Mouse (Mus musculus): Measurements from ENCODE around the gene Fbxl15. TPM values are rescaled to one million over a fixed set of nuclear protein-coding genes. Genes with fewer than 3 reads are reported as not detected.
A peak's percentile ranks its signal among the peaks of the same experiment; 100 is the strongest.

The Fbxl15 gene
- total and polyA plus RNA-seq, 3 experiments = 6.7 to 41.6 (median 12.1) TPM

- DNase-seq = no peak
These were observed 20.1 kb downstream of the Fbxl15 start for GRCm38 (mm10) chr19:46347936-46348668.

DNA sequence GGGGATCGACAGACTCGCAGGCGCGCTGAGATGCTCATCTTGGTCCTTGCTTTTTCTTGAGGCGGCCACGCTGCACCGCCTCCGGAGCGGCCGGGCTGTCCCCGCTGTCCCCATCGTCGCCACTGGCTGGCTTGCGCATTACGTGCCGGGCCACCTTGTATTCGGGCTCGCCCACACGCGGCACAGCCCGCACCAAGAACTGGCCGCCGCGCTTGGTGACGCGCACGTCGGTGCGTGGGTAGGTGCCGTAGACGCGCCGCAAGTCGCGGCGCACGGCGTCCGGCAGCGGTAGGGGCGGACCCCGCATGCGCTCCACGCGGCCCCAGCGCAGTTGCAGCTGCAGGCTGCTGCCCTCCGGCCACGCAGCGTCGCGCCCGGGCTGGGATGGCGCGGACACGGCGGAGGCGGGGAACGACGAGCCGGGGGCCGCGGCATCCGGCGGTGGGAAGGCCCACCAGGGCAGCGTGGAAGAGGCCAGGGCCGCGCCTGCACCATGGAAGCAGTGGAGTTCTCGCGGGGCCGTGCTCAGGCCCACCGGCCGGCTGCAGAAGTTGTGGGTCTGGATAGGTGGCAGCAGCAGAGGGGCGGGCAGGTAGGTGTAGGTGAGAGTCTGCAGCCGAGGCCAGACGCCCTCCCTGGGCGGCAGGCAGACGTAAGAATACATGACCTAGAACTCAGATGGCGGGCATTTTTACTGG lies 20.9 kb downstream of the Fbxl15 start:
- peak; percentile 91 for DNase-seq

DNA sequence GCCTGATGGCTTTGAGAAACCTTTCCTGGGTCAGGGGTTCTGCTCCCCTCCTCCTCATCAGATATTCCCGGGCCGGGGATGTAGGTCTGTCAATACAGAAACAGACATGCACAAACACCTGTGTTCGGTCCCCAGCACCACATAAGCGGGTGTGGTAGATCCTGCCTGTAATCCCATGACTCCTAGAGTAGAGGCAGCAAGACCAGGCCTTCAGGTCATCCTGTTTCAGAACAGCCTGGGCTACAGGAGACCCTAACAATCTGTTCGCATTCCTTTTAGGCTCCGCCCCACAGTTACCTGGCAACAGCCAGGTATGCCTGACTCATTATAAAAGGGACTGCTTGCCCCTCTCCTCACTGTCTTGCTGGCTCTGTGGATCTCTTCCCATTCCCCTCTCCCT lies 21.6 kb downstream of the Fbxl15 start:
- no peak for DNase-seq

DNA sequence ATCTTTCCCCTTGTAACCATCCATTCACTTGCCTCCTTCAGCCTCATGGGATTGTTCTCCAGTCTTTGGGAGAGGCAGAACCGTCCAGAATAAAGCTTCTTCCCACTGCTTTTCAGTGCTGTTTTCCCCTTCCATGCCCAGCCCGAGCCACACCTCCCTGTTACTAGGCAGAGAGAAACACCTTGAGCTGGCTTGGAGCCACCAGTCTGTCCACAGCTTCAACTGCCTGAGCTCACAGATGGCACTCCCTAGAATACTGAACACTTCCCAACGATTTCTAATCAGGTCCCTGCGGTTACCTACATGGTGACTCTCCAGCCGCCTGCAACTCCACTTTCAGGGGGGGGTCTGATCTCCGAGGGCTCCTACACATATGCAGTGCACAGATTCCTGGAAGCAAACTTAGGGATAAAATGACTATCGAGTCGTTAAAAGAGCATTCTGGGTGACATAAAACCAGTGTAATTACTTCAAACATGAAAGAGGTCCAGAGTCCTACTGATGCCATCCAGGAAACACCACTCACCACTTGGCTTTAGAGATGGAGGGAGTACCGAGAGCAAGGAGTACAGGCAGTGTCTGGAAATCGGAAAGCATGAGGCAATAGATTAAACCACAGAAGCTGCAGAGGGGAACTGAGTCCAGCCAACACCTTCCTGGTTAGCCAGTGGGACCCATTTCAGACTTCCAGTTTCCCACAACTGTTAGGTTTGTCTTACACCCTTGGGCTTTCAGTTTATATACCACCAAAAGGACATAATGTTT lies 22.4 kb downstream of the Fbxl15 start, which contains the start of gene 2310034G01Rik:
TSS of gene 2310034G01Rik (minus strand) at position 135 of the 765 bp plus-strand sequence.
- no peak for DNase-seq

DNA sequence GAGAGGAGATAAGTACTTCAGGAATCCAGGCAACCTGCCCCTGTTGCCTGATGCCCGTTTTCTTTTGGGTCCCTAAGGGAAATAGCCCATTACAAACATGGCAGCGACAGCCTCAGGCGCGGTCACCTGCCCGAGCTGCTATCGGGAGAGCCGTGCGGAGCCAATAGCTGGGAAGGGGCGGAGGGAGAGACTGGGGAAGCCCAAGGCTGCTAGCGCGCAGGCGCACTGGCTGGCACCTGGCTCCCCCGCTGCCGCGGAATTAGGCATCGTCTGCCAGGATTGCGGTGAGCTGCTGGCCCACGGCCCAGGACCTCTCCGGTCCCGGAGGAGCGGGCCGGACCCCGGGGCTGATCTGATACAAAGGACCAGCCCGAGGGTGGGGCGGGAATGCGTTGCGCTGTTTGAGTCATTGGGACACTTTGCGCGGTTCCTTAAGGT lies 28.7 kb downstream of the Fbxl15 start:
- DNase-seq = peak; percentile 93

GRCm38 (mm10) chr19:46357344-46358280 lies 29.6 kb downstream of the Fbxl15 start:
- DNase-seq = no peak

DNA sequence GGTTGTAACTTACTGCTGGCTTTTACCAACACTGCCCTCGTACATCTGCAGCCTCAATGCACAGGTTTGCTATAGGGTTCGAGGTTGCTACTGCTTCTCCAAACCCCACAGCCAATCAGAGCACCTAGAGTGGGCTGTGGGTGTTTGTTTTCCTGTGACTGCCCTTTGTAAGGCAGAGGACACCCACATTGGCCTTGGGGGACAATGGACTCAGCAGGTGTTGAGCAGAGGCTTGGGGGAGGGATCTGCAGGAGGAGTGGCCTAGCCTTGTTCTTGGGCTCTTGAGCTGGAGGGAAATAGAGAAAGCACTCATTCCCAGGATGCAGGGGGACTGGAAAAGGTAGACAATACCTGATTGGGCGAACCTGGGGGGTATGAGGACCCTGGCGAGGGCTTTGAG lies 30.4 kb downstream of the Fbxl15 start:
- DNase-seq = no peak

DNA sequence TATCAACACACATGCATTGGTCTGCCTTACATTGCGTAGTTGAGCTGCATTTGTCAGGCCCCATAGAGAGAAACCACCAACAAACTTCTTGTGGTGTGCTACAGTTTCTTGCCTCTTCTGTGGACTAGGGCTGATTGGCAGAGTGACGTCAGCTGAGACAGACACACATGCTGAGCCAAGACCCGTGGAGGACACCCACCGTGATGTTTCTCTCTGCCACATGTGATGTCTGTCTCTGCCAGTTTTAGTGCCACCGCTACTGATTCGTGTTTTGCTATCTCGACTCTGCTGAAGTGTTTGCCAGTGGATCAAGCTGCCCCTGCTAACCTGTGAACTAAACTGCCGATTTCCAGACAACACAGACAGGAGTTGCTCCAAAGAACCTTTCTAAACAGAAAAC lies 34.1 kb downstream of the Fbxl15 start:
- DNase-seq = no peak

DNA sequence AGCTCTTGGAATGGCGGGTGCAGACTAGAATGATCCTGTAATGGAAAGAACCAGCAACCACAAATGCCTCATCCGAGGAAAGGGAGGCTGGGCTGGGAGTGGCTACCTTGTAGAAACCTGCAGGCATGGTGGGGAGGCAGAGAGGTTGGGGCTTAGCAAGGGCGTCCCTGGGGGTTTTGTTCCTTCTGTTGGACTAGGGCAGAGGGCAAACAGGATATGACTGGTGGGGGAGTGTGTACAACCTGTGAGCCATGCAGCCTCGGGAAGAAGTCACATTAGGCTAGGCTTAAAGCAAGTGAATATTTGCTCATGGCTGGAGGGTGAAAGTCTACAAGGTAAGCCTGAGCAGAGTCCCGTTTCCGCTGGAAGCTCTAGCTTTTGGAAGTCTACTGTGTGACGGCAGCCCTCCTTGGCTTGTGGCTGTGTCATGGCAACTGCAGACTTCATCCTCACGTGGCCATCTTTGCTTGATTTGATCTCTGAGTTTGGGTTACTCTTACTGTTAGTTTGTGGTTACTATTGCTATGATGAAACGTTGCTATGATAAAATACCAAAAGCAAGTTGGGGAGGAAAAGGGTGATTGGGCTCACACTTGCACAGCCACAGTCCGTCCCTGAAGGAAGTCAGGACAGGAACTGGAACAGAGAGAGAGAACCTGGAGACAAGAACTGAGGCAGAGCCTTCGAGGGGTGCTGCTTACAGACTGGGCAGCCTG lies 35.5 kb downstream of the Fbxl15 start:
- no peak for DNase-seq

DNA sequence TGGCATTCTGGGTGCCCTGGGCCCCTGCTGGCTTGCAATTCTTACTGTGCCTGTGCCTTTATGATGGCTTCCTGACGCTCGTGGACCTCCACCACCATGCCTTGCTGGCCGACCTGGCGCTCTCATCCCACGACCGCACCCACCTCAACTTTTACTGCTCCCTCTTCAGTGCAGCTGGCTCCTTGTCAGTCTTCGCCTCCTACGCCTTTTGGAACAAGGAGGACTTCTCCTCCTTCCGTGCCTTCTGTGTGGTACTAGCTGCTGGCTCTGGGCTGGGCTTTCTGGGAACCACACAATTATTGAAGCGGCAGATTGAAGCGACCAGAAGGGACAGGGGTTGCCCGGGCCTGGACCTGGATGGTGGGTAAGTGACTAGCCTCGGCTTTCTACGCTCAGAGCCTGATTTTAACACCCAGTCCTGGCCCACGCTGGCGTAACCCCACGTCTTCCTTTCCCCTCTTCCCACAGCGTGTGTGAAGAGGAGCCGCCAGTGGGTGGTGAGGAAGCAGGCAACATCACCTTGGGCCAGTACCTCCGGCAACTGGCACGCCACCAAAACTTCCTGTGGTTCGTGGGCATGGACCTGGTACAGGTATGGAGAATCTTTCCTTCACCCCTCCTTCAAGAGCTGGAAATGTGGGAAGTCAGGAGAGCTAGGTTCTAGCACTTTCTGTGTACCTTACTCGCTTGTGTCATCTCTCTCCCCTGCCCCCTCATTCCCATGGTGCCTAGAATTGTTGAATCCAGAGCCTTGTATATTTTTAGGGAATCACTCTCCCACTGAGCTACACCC lies 40.0 kb downstream of the Fbxl15 start:
- DNase-seq = no peak

DNA sequence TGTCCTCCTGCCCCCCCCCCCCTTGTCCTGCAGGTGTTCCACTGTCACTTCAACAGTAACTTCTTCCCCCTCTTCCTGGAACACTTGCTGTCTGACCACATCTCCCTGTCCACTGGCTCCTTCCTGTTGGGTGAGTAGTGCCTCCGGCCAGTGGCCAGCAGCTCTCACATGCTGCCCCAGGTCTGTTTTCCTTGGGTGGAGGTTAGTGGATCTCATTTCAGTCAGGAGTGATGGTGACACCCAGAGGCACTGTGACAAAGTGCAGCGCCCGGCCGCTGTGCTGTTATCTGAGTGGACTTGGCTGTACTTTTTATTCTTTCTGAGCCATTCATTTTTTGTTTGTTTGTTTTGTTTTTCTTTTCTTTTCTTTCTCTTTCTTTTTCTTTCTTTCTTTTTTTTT lies 41.2 kb downstream of the Fbxl15 start:
- peak; percentile 75 for DNase-seq

GRCm38 (mm10) chr19:46374477-46375088 lies 46.6 kb downstream of the Fbxl15 start:
- DNase-seq = no peak

GRCm38 (mm10) chr19:46375489-46375888 lies 47.5 kb downstream of the Fbxl15 start:
- DNase-seq = no peak

DNA sequence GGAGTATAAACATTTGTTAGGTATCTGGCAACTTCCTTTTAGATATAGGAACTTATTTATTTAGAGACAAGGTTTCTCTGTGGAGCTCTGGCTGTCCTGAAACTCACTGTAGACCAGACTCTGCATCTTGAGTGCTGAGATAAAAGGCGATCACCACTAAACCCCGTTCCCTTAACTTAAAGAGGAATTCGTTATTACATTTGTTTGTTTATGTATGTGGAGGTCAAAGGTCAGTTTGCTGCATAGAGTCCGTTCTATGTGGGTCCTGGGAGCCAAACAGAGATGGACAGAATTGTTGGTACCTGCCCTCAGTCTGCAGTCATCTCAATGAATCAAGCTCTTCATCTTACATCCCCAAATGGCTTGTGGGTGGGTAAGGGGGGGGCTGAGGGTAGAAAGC lies 47.9 kb downstream of the Fbxl15 start:
- DNase-seq = no peak

Small RNA genes lying within 50 kb of the gene (microRNA-seq; reads per million reads assigned to microRNA genes)
- gene Mir146b = 0.66 to 1.7 reads per million in 2 experiments

Other genes starting within 250 kb of the Fbxl15 start
- gene Elovl3, start 196.3 kb upstream of the Fbxl15 start, total RNA-seq (2021) = 10 to 100 TPM; 54.7 to 59.4 TPM
- 2.6 and 4.8 TPM in 2 replicates for gene Elovl3, start 196.3 kb upstream of the Fbxl15 start, polyA plus RNA-seq (2012; rRNA removed)
- not detected for gene Pitx3, start 179.9 kb upstream of the Fbxl15 start, total RNA-seq (2021)
- 0.21 TPM in 1 of 2 replicates, not detected in the other for gene Pitx3, start 179.9 kb upstream of the Fbxl15 start, polyA plus RNA-seq (2012; rRNA removed)
- 10 to 100 TPM; 68.8 to 72.5 TPM for gene Gbf1, start 175.7 kb upstream of the Fbxl15 start, total RNA-seq (2021)
- gene Gbf1, start 175.7 kb upstream of the Fbxl15 start, polyA plus RNA-seq (2012; rRNA removed) = 158 and 177 TPM in 2 replicates
- 10 to 100 TPM; 34.9 to 44.3 TPM for gene Nfkb2, start 23.9 kb upstream of the Fbxl15 start, total RNA-seq (2021)
- 65.7 and 80.9 TPM in 2 replicates for gene Nfkb2, start 23.9 kb upstream of the Fbxl15 start, polyA plus RNA-seq (2012; rRNA removed)
- gene Psd, start 1.0 kb upstream of the Fbxl15 start, total RNA-seq (2021) = 1 to 10 TPM; 7.3 to 7.9 TPM
- 13.7 and 18.1 TPM in 2 replicates for gene Psd, start 1.0 kb upstream of the Fbxl15 start, polyA plus RNA-seq (2012; rRNA removed)
- gene Cuedc2, start 10.5 kb downstream of the Fbxl15 start, total RNA-seq (2021) = 10 to 100 TPM; 72.2 to 87.7 TPM
- gene Cuedc2, start 10.5 kb downstream of the Fbxl15 start, polyA plus RNA-seq (2012; rRNA removed) = 41.3 and 42.5 TPM in 2 replicates
- gene Mfsd13a, start 12.9 kb downstream of the Fbxl15 start, total RNA-seq (2021) = 1 to 10 TPM; 7.3 to 9.6 TPM
- 43.2 and 63.5 TPM in 2 replicates for gene Mfsd13a, start 12.9 kb downstream of the Fbxl15 start, polyA plus RNA-seq (2012; rRNA removed)
- 1 to 10 TPM in 1 of 2 experiments, under 1 TPM in 1; 0.90 to 1.6 TPM for gene 2310034G01Rik, start 22.1 kb downstream of the Fbxl15 start, total RNA-seq (2021)
- 1.7 and 2.8 TPM in 2 replicates for gene 2310034G01Rik, start 22.1 kb downstream of the Fbxl15 start, polyA plus RNA-seq (2012; rRNA removed)
- gene Actr1a, start 67.6 kb downstream of the Fbxl15 start, total RNA-seq (2021) = 100 to 1,000 TPM; 108 to 115 TPM
- 85.2 and 87.2 TPM in 2 replicates for gene Actr1a, start 67.6 kb downstream of the Fbxl15 start, polyA plus RNA-seq (2012; rRNA removed)
- 10 to 100 TPM; 17.4 to 24.6 TPM for gene Sufu, start 68.7 kb downstream of the Fbxl15 start, total RNA-seq (2021)
- gene Sufu, start 68.7 kb downstream of the Fbxl15 start, polyA plus RNA-seq (2012; rRNA removed) = 24.5 and 27.7 TPM in 2 replicates
- gene Trim8, start 173.5 kb downstream of the Fbxl15 start, total RNA-seq (2021) = 10 to 100 TPM; 38.0 to 66.4 TPM
- 66.1 and 78.8 TPM in 2 replicates for gene Trim8, start 173.5 kb downstream of the Fbxl15 start, polyA plus RNA-seq (2012; rRNA removed)
- 10 to 100 TPM; 51.6 to 75.1 TPM for gene Arl3, start 245.0 kb downstream of the Fbxl15 start, total RNA-seq (2021)
- 11.7 and 12.2 TPM in 2 replicates for gene Arl3, start 245.0 kb downstream of the Fbxl15 start, polyA plus RNA-seq (2012; rRNA removed)
- 10 to 100 TPM in 1 of 2 experiments, 1 to 10 TPM in 1; 7.7 to 12.7 TPM for gene Sfxn2, start 245.2 kb downstream of the Fbxl15 start, total RNA-seq (2021)
- gene Sfxn2, start 245.2 kb downstream of the Fbxl15 start, polyA plus RNA-seq (2012; rRNA removed) = 3.7 and 4.6 TPM in 2 replicates